Mouse (Mus musculus) left cerebral cortex, adult 6 months (tissue): ENCODE data around the gene Zfp688. TPM values are rescaled to one million over a fixed set of nuclear protein-coding genes. Genes with fewer than 3 reads are reported as not detected.

Source experiments
- long read RNA-seq, 2 experiments: library from polyadenylated mRNA; unstranded; transcript quantifications; one replicate each; pipeline ENCODE4 v2.0.0; 2019 to 2020
- polyA plus RNA-seq: library from polyadenylated mRNA; unstranded; fragments of <200 nt; fragmentation: Nextera tagmentation; gene quantifications from 2 replicates; pipeline ENCODE4 v1.2.3, GENCODE M21; 2021

The Zfp688 gene
- polyA plus RNA-seq = 26.3 and 38.5 TPM in 2 replicates
- long read RNA-seq, experiment 1, transcript Zfp688-201 (3 exons, 1,015 nt) = minor isoform, 5 of 38 reads
- long read RNA-seq, experiment 1, transcript Zfp688-205 (2 exons, 1,298 nt) = major isoform, 6 of 38 reads
- long read RNA-seq, experiment 1, partial matches to known transcripts = 1 of 38 reads
- long read RNA-seq, experiment 1, other reads (novel, unspliced or antisense) = 24 of 38 reads
- long read RNA-seq, experiment 2, transcript Zfp688-205 (2 exons, 1,298 nt) = major isoform, 5 of 36 reads
- long read RNA-seq, experiment 2, partial matches to known transcripts = 0 of 36 reads
- long read RNA-seq, experiment 2, other reads (novel, unspliced or antisense) = 25 of 36 reads

GRCm38 (mm10) chr7:127421388-127422191 is at the start of gene Zfp688:
Zfp688 (minus strand) TSS chr7:127422068.

GRCm38 (mm10) chr7:127459311-127459710 is 37.4 kb upstream of the Zfp688 start, which contains the start of gene Prr14:
Prr14 (plus strand) TSS chr7:127459611.

GRCm38 (mm10) chr7:127448521-127449300 is 26.8 kb upstream of the Zfp688 start, which contains the start of gene Zfp689:
Zfp689 (minus strand) TSS chr7:127449158.

GRCm38 (mm10) chr7:127406002-127406987 is 15.6 kb downstream of the Zfp688 start, which contains the start of gene Zfp764:
Zfp764 (minus strand) TSS chr7:127406822.

GRCm38 (mm10) chr7:127393157-127393943 is 28.5 kb downstream of the Zfp688 start, which contains the start of gene E430018J23Rik:
E430018J23Rik (minus strand) TSS chr7:127393629.

GRCm38 (mm10) chr7:127386641-127387392 is 35.1 kb downstream of the Zfp688 start, which contains the start of gene 9130019O22Rik:
9130019O22Rik (minus strand) TSS chr7:127387166.

GRCm38 (mm10) chr7:127375271-127376245 is 46.3 kb downstream of the Zfp688 start, which contains the start of gene Zfp747:
Zfp747 (minus strand) TSS chr7:127376050.

Other genes with a start within 250 kb of the Zfp688 start
- 37.9 and 38.1 TPM in 2 replicates for gene Cd2bp2, start 226.0 kb downstream of the Zfp688 start, polyA plus RNA-seq
- 7.9 and 14.4 TPM in 2 replicates for gene Tbc1d10b, start 213.6 kb downstream of the Zfp688 start, polyA plus RNA-seq
- gene Mylpf, start 213.2 kb downstream of the Zfp688 start, polyA plus RNA-seq = 5.7 and 6.5 TPM in 2 replicates
- gene Zfp553, start 189.0 kb downstream of the Zfp688 start, polyA plus RNA-seq = 12.5 and 13.0 TPM in 2 replicates
- gene Sept1, start 188.9 kb downstream of the Zfp688 start, polyA plus RNA-seq = 1.8 and 3.0 TPM in 2 replicates
- gene Zfp771, start 177.8 kb downstream of the Zfp688 start, polyA plus RNA-seq = 64.9 and 90.1 TPM in 2 replicates
- gene Dctpp1, start 161.4 kb downstream of the Zfp688 start, polyA plus RNA-seq = 79.8 and 81.4 TPM in 2 replicates
- 42.8 and 64.6 TPM in 2 replicates for gene Sephs2, start 148.0 kb downstream of the Zfp688 start, polyA plus RNA-seq
- 0.32 and 0.35 TPM in 2 replicates for gene Itgal, start 125.8 kb downstream of the Zfp688 start, polyA plus RNA-seq
- gene Zfp768, start 76.5 kb downstream of the Zfp688 start, polyA plus RNA-seq = 2.6 and 2.7 TPM in 2 replicates
- gene Zfp747, start 46.0 kb downstream of the Zfp688 start, polyA plus RNA-seq = 3.3 TPM in 2 replicates
- gene 9130019O22Rik, start 34.9 kb downstream of the Zfp688 start, polyA plus RNA-seq = 1.3 and 2.6 TPM in 2 replicates
- gene E430018J23Rik, start 28.4 kb downstream of the Zfp688 start, polyA plus RNA-seq = 3.3 and 4.6 TPM in 2 replicates
- 2.5 and 3.2 TPM in 2 replicates for gene Zfp764, start 15.2 kb downstream of the Zfp688 start, polyA plus RNA-seq
- gene Zfp689, start 27.1 kb upstream of the Zfp688 start, polyA plus RNA-seq = 2.5 and 2.9 TPM in 2 replicates
- gene Prr14, start 37.5 kb upstream of the Zfp688 start, polyA plus RNA-seq = 8.4 and 20.3 TPM in 2 replicates
- gene Fbrs, start 57.1 kb upstream of the Zfp688 start, polyA plus RNA-seq = 2.8 and 8.4 TPM in 2 replicates
- 10.7 and 13.8 TPM in 2 replicates for gene Srcap, start 89.9 kb upstream of the Zfp688 start, polyA plus RNA-seq
- 1.8 and 2.5 TPM in 2 replicates for gene Gm42715, start 97.5 kb upstream of the Zfp688 start, polyA plus RNA-seq
- not detected in 2 replicates for gene Tmem265, start 139.3 kb upstream of the Zfp688 start, polyA plus RNA-seq
- 19.9 and 24.9 TPM in 2 replicates for gene Phkg2, start 151.3 kb upstream of the Zfp688 start, polyA plus RNA-seq
- 11.4 and 13.3 TPM in 2 replicates for gene Ccdc189, start 166.5 kb upstream of the Zfp688 start, polyA plus RNA-seq
- gene Rnf40, start 166.7 kb upstream of the Zfp688 start, polyA plus RNA-seq = 9.2 and 12.6 TPM in 2 replicates
- 1.4 and 2.9 TPM in 2 replicates for gene Zfp629, start 193.7 kb upstream of the Zfp688 start, polyA plus RNA-seq